Mouse (Mus musculus): ENCODE results near the gene Crebbp.

DNA sequence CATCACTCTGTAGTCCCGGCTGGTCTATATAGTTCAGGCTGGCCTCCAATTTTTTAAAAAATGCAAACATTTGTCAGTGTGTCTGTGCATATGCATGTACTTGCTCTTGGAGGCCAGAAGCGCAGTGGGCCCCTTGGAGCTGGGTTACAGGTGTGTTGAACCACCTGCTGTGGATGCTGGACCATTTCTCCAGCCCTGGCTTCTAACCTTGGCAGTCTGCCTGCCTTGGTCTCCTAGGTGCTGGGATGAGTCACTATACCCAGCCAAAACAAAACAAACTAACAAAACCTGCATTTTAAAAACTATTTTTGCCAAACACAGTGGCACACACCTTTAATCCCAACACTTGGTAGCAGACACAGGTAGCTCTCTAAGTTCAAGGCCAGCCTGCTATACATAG lies 43.7 kb upstream of the Crebbp start:
- TF ChIP-seq EP300 (IDR thresholded peaks at IDR 0.05; ENCODE audit: low read depth) (no peak), CTCF (IDR thresholded peaks at IDR 0.05; ENCODE audit: low read depth) (no peak)
